Mouse (Mus musculus) lung, embryonic 16.5 days (tissue): ENCODE results near the gene Syt17. TPM values are rescaled to one million over a fixed set of nuclear protein-coding genes. Genes with fewer than 3 reads are reported as not detected.

Experiments
- ATAC-seq: fragments of 200-750 bp; cut with Nextera tagmentation; 2 replicates; pipeline ENCODE4 v1.8.0; 2017; ENCODE audit warnings: low read depth, mild to moderate bottlenecking, moderate library complexity
- H3K27ac ChIP-seq: fragments of 300-500 bp; sonication (generic); 2 replicates; pipeline ENCODE4 v1.5.1; 2014; ENCODE audit warnings: mild to moderate bottlenecking, control low read depth, low read length
- H3K27me3 ChIP-seq: fragments of 300-500 bp; sonication (generic); 2 replicates; pipeline ENCODE4 v1.6.1; 2014; ENCODE audit warnings: low read depth, low read length, mixed read lengths; ENCODE audit not compliant: control insufficient read depth, insufficient read depth
- H3K36me3 ChIP-seq: fragments of 300-500 bp; sonication (generic); 2 replicates; pipeline ENCODE4 v1.6.1; 2014; ENCODE audit warnings: low read length; ENCODE audit not compliant: control insufficient read depth, insufficient read depth
- H3K4me1 ChIP-seq: fragments of 300-500 bp; sonication (generic); replicated peaks from 2 replicates; pipeline ENCODE4 v1.6.1; 2014; ENCODE audit warnings: low read length, mixed read lengths; ENCODE audit not compliant: control insufficient read depth, insufficient read depth
- H3K4me2 ChIP-seq: fragments of 300-500 bp; sonication (generic); 2 replicates; pipeline ENCODE4 v1.6.1; 2014; ENCODE audit warnings: low read depth, low read length, control low read depth
- H3K4me3 ChIP-seq: fragments of 300-500 bp; sonication (generic); 2 replicates; pipeline ENCODE4 v1.5.1; 2014; ENCODE audit warnings: mild to moderate bottlenecking, low read length, control low read depth
- H3K9ac ChIP-seq: fragments of 300-500 bp; sonication (generic); 2 replicates; pipeline ENCODE4 v1.6.1; 2014; ENCODE audit warnings: low read length, control low read depth
- H3K9me3 ChIP-seq: fragments of 300-500 bp; sonication (generic); 2 replicates; pipeline ENCODE4 v1.6.1; 2016; ENCODE audit warnings: low read length; ENCODE audit not compliant: control insufficient read depth
- WGBS: fragments of 180-500 bp; shearing (Covaris S2); extraction: QIAGEN DNeasy Blood & Tissue Kit; methylation state at CpG from one replicate; pipeline ENCODE4 v1.1.7; 2014; 5-methylcytosine and 5-hydroxymethylcytosine counted together
- polyA plus RNA-seq: library from polyadenylated mRNA; unstranded; fragments of >200 nt; fragmentation: Nextera tagmentation; extraction: Ambion mirVana; gene quantifications from 2 replicates; pipeline ENCODE4 v1.2.1, GENCODE M21; 2015

Gene Syt17
- polyA plus RNA-seq, 1 experiment from 2014 or later = 3.6 TPM

DNA sequence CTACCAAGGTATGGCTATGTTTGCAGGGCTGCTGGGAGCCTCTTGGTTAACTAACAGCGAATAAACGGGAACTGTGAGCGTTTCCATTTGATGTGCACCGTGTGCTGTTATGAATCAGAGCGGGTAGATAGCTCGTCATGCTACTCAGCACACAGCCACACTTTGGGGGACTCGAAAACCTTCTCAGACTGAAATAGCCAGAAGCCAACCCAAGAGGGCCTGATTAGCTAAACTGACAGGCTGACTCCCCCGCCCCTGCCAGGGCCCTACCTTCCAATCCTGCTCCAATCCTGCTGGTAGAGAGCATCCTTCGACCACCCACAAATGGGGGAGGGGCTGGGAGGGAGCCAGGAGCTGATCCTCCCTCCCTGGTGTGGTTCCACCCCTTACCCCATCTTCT lies 4.7 kb downstream of the Syt17 start:
- no peaks in the 10 kb centered on the region for H3K9me3 ChIP-seq

DNA sequence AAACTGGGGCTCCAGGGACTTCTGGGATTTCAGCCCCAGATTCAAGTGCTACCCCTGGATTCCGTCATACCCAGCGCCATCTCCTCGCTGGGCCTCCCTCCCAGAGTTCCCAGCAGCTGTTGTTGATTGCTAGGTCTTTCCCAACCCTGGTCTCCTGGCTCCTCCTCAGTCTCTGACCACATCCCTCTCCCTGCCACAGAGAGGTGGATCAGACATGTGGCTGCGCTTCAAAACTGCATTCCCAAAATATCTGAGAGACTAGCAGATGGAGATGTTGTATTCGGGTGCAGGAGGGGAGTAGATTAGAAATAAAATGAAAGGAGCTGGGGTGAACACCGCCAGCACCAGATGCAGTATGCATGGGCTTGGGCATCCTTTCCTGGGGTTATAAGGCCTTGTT lies 6.5 kb downstream of the Syt17 start:
- H3K4me3 ChIP-seq = no peak overlapping the region
- WGBS = 79% methylated on average over 6 of the region's 6 CpGs
- H3K27ac ChIP-seq = no peak overlapping the region
- no peaks in the 10 kb centered on the region for H3K4me1 ChIP-seq
- H3K9ac ChIP-seq = no peak overlapping the region
- no peak overlapping the region for H3K4me2 ChIP-seq
- ATAC-seq = no peak
- peaks cover 8% of the 10 kb centered on the region for H3K27me3 ChIP-seq
- no peaks in the 10 kb centered on the region for H3K9me3 ChIP-seq
- no peaks in the 10 kb centered on the region for H3K36me3 ChIP-seq

More for the DNA sequence above, 4.7 kb downstream of the Syt17 start:
- WGBS = 6% methylated on average over 9 of the region's 9 CpGs
- Histone ChIP-seq H3K4me2 (no peak overlapping the region), H3K9ac (no peak overlapping the region), H3K4me3 (no peak overlapping the region), H3K27me3 (peaks cover 17% of the 10 kb centered on the region), H3K36me3 (no peaks in the 10 kb centered on the region), H3K27ac (no peak overlapping the region), H3K4me1 (peaks cover 7% of the 10 kb centered on the region)
- ATAC-seq = no peak

DNA sequence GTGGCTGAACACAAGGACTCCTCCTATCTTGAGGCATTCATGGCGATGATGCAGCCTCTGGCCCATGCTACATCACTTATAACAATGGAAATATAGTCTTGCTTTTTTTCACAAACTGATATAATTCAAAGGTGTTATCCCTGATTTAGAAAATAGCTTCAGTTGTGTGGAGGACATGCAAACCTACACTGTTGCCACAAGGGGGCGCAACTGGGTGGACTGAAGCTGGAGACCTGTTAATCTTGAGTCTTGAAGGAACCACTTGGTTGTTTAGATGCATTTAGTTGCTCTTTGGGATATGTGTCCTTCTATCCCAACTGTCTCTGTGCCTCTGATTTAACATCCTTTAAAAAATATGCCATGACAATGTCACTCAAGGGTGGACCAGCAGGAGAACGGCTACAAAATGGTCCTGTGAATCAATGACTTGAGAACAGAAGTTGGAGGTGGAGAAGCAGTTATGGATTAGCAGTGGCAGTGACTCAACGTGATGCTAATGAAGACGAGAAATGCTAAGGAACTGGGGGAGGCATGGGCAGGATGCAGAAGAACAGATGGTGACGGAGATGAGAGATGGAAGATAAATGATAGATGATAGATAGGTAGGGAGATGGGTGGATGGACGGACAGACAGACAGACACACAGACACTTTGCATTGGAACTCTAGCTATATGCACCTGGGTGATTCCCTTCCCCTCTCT lies 10.8 kb downstream of the Syt17 start:
- Histone ChIP-seq H3K9me3 (no peaks in the 10 kb centered on the region), H3K9ac (no peak overlapping the region)
- 53% methylated on average over 7 of the region's 7 CpGs for WGBS

DNA sequence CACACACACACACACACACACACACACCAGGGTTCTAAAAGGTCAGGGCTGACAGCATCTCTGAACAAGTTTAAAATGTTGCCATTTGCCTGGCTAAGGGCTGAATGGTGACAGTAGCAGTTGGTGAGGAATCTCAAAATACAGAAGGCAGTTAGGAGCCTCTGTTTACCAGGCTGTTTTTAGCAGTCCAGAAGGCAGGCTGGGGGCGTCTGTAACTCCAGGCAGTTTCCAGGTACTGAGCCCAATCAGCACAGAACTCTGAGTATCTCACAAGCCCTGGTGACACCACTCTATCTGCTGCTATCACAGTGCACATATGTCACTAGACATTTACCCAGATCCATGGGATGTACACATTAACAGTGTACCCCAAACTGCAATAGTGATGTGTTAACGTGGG lies 19.1 kb downstream of the Syt17 start:
- Histone ChIP-seq H3K27me3 (no peaks in the 10 kb centered on the region), H3K9me3 (no peaks in the 10 kb centered on the region), H3K36me3 (no peaks in the 10 kb centered on the region), H3K27ac (no peak overlapping the region), H3K4me2 (no peak overlapping the region), H3K4me3 (no peak overlapping the region), H3K9ac (no peak overlapping the region), H3K4me1 (no peaks in the 10 kb centered on the region)
- WGBS = 74% methylated on average over 2 of the region's 2 CpGs
- ATAC-seq = no peak

More for the DNA sequence above, 10.8 kb downstream of the Syt17 start:
- no peak for ATAC-seq
- H3K4me1 ChIP-seq = no peaks in the 10 kb centered on the region
- H3K36me3 ChIP-seq = no peaks in the 10 kb centered on the region
- H3K4me3 ChIP-seq = no peak overlapping the region
- no peaks in the 10 kb centered on the region for H3K27me3 ChIP-seq
- no peak overlapping the region for H3K4me2 ChIP-seq
- no peak overlapping the region for H3K27ac ChIP-seq

DNA sequence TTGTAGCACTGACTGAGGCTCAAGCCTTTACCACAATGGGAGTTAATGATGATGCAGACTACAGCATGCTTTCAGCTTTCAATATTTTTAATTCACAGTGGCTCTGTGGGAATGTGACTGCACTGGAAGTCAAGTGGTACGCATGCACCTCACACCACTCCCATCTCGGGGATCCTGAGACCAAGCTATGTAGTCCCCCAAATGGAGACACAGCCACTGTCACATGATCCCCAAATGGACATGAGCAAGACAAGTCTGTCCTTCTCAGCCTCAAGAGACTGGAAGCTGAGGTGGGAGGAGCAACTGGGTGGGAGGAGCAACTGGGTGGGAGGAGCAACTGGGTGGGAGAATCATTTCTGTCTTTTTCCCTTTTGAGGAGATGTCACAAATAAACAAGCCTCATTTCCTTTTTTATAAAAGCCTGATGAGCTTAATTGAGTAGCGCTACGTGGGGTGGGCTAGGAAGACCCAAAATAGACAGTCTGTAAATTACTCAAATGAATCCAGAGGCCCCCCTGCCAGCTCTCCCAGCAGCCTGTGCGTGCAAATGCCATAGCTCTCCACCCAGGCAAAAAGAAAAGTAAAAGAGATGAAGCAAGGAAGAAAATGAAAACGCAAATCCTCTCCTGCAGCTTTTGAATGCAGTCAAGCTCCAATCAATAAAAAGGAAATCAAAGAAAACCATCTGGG lies 28.4 kb downstream of the Syt17 start:
- WGBS = 68% methylated on average over 6 of the region's 6 CpGs
- Histone ChIP-seq H3K9me3 (no peaks in the 10 kb centered on the region), H3K27me3 (no peaks in the 10 kb centered on the region), H3K4me3 (no peak overlapping the region), H3K36me3 (no peaks in the 10 kb centered on the region), H3K4me2 (no peak overlapping the region), H3K27ac (no peak overlapping the region), H3K9ac (no peak overlapping the region), H3K4me1 (no peaks in the 10 kb centered on the region)
- ATAC-seq = no peak

DNA sequence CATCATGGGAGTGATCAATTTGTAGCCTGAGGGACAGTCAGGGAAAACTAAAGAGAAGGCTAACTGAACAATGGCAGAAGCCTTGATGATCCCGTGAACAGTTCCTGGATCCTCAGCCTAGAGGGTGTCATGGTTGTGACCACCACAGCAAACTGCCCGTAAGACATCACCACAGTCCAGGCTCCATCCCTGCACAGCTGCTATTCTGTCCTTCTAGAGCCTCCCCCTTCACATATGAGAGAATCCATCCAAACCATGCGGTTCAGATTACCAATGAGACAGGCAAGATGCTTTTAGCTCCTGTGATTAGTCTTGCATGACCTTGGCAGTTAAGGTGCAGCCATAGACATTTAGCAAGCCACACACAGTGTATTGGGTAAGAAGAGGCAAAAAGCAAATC lies 33.8 kb downstream of the Syt17 start:
- Histone ChIP-seq H3K27me3 (no peaks in the 10 kb centered on the region), H3K27ac (no peak overlapping the region), H3K36me3 (no peaks in the 10 kb centered on the region), H3K4me1 (no peaks in the 10 kb centered on the region), H3K9me3 (no peaks in the 10 kb centered on the region), H3K9ac (no peak overlapping the region), H3K4me3 (no peak overlapping the region), H3K4me2 (no peak overlapping the region)
- ATAC-seq = no peak
- 84% methylated on average over 3 of the region's 3 CpGs for WGBS

DNA sequence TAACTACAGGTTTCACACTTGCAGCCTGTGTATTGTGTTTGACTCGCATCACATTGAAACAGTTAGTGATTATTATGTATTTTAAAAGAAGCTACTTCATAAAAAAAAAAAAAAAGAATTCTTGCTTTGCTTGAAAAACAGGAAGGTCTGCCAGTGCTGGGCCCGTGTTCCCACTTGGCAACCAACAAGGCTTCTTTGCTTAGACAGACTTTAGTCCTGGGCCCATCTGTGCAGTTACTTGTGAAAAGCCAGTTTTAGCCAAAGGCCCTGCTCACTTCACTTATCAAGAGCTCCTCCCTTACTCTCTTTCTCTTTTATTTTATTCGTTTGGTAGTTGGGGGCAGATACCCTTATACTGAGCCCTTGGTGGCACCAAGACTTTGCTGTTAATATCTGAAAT lies 36.1 kb downstream of the Syt17 start:
- no peak overlapping the region for H3K4me2 ChIP-seq
- no peaks in the 10 kb centered on the region for H3K36me3 ChIP-seq
- ATAC-seq = no peak
- H3K4me3 ChIP-seq = no peak overlapping the region
- H3K9me3 ChIP-seq = no peaks in the 10 kb centered on the region
- H3K4me1 ChIP-seq = no peaks in the 10 kb centered on the region
- H3K27me3 ChIP-seq = no peaks in the 10 kb centered on the region
- H3K27ac ChIP-seq = no peak overlapping the region
- no peak overlapping the region for H3K9ac ChIP-seq
- 74% methylated on average over 3 of the region's 3 CpGs for WGBS

DNA sequence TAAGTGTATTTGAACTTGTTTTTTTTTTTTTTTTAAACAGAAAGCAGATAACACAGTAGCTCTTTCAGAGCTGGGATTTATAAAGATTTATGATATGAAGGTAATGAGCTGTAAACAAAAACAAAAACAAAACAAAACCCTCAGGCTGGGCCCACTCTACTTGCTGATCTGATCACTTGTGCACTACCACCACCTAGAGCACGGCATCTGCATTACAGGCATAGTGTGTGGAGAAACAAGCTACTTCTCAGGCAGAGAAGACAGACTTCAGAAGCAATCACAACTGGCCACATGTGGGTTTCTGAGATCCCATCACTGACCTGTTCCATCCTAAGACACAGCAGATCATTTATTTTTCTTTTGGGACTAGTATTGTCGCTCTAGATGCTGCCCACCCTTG lies 38.6 kb downstream of the Syt17 start:
- no peaks in the 10 kb centered on the region for H3K4me1 ChIP-seq
- H3K9me3 ChIP-seq = no peaks in the 10 kb centered on the region
- no peaks in the 10 kb centered on the region for H3K36me3 ChIP-seq
- no peak overlapping the region for H3K4me3 ChIP-seq
- H3K27me3 ChIP-seq = no peaks in the 10 kb centered on the region
- H3K4me2 ChIP-seq = no peak overlapping the region
- H3K9ac ChIP-seq = no peak overlapping the region
- no peak overlapping the region for H3K27ac ChIP-seq
- no peak for ATAC-seq
- 31% methylated on average over 2 of the region's 2 CpGs for WGBS

DNA sequence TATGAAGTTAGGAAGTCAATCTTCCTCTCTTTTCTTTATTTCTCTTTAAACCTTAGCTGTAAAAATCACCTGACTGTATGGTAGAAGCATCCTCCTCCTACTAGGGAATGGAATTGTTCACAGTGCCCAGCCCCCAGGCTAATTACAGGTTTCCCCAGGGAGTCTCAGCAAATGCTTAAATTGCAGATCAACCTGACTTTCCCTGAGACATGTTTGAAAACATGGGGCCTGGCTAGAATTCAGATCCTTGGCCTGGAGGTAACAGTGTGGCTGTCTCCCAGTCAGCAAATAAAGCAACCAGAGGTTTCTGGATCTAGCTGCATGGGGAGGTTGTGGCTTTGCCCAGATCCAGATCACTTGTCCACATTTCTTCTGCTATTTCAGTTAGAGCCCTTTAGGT lies 42.8 kb downstream of the Syt17 start:
- ATAC-seq = no peak

More for the DNA sequence above, 42.8 kb downstream of the Syt17 start:
- H3K4me1 ChIP-seq = no peaks in the 10 kb centered on the region
- no peaks in the 10 kb centered on the region for H3K27me3 ChIP-seq
- no peak overlapping the region for H3K27ac ChIP-seq
- no peaks in the 10 kb centered on the region for H3K9me3 ChIP-seq
- H3K4me3 ChIP-seq = no peak overlapping the region
- H3K4me2 ChIP-seq = no peak overlapping the region
- no peak overlapping the region for H3K9ac ChIP-seq
- H3K36me3 ChIP-seq = no peaks in the 10 kb centered on the region
